Mouse (Mus musculus) effector memory CD4-positive, alpha-beta T cell, adult 5 months (primary cell): ENCODE measurements around the gene Fam171b. TPM values are rescaled to one million over a fixed set of nuclear protein-coding genes. Genes with fewer than 3 reads are reported as not detected.

ENCODE experiments used
- polyA plus RNA-seq: library from polyadenylated mRNA; unstranded; fragments of 100-300 nt; shearing (Covaris generic); gene quantifications from one replicate; pipeline ENCODE4 v1.2.1, GENCODE M21; 2017

The Fam171b gene
- polyA plus RNA-seq = 0.67 TPM

DNA sequence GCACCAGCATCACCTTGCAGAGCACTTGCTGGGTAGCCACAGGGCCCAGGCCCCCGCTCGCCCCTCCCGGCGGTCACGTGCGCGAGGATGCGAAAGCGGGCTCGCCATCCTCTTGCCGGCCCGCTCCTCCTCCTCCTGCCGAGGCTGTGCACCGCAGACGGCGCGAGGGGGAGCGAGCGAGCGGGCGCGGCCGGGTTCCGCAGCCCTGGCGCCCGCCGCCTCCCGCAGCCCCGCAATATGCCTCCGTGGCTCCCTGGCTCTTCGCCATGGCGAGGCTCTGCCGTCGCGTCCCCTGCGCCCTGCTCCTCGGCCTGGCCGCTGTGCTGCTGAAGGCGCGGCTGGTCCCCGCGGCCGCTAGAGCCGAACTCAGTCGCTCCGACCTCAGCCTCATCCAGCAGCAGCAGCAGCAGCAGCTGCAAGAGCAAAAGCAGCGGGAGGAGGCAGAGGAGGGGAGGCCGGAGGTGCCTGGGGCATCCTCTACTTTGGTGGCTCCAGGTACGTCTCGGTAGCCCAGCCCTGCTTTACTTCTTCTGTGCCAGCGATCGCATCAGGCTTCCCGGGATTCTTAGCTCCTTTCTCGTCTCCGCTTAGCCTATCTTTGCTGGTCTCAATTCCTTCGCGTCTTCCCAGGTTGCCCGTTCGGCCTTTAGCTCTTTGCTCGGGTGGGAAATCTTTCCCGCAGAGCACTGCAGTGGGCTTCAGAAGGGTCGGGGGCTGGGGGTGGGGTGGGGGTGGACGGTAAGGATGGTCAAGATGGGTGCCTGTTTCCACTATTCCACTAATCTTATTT lies at the start of gene Fam171b:
Fam171b (plus strand) TSS at position 154 of the 790 bp plus-strand sequence.

Other genes starting within 250 kb of the Fam171b start
- gene Zc3h15, start 168.2 kb upstream of the Fam171b start, polyA plus RNA-seq = 148 TPM
- gene Itgav, start 88.2 kb upstream of the Fam171b start, polyA plus RNA-seq = 107 TPM
- not detected for gene Zswim2, start 128.6 kb downstream of the Fam171b start, polyA plus RNA-seq
- not detected for gene Gm13698, start 143.1 kb downstream of the Fam171b start, polyA plus RNA-seq
- gene Gm13693, start 148.9 kb downstream of the Fam171b start, polyA plus RNA-seq = not detected
- not detected for gene Gm13695, start 154.7 kb downstream of the Fam171b start, polyA plus RNA-seq
- not detected for gene Gm13696, start 160.5 kb downstream of the Fam171b start, polyA plus RNA-seq
- gene Gm13694, start 166.3 kb downstream of the Fam171b start, polyA plus RNA-seq = not detected
- gene Gm13697, start 172.1 kb downstream of the Fam171b start, polyA plus RNA-seq = not detected
- not detected for gene Gm13691, start 177.9 kb downstream of the Fam171b start, polyA plus RNA-seq